Mouse (Mus musculus): ENCODE results near the gene Cox5a. TPM values are rescaled to one million over a fixed set of nuclear protein-coding genes. Genes with fewer than 3 reads are reported as not detected.

Cox5a gene
- polyA plus RNA-seq (2012) = 549 and 806 TPM in 2 replicates

DNA sequence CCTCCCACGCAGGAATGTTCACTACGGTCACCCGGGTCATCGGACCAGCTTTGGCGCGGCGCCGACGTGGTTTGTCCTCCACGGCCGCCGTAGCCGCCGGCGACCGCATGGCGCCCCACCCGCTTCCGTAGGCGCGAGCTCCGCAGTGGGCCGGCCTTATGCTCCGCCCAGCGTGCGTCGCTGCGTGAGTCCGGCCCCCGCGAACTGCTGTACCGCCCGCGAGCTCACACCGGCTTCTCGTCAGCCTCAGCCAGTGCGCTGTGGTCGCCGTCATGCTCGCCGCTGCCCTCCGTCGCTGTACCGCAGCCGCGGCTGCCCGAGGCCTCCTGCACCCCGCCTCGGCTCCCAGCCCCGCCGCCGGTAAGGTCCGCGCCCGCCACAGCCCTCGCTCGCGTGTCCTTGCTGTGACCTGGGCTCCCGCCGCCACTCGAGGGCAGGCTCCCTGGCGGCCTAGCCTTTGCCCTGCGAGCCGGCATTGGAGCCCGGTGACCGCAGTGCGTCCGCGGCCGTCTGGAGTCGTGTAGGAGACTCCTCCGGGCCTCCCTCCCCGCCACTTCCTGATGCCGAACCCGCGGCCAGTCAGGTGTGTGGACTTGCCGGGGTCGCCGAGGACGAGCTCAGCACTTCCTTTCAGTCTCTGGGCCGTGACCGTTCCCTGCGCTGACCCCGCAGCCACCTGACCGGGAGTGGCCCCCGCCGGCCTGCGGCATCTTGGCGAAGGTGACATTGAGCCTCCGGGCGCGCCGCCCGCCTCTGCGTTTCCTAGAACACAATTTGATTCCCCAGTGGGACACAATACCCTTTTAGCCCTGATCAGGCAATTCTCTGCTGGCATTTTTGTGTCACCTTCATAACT, at the start of gene Cox5a:
TSS of gene Cox5a (plus strand) at position 219 of the 856 bp plus-strand sequence.
- TF ChIP-seq GATA1 (IDR thresholded peaks at IDR 0.05; ENCODE audit: low read length) = no peak

DNA sequence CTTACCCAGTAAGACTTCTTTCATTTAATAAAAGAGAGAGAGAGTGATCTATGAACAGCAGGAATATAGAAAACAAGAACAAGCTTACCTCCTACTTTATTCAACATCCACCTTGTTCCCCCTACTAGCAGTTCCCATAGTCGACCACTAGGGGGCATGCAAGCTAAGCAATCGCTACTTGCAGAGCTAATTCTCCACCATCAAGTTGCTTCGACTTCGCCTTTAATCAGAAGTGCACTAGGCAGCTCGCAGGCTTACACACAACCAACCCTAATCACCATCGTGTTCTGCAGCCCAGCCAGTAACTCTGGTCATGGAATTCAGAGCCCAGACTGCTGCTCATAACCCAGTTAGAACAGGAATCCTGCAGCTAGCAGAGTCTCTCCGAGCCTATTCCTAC, 35.3 kb upstream of the Cox5a start:
- no peak for TF ChIP-seq GATA1 (IDR thresholded peaks at IDR 0.05; ENCODE audit: low read length)

DNA sequence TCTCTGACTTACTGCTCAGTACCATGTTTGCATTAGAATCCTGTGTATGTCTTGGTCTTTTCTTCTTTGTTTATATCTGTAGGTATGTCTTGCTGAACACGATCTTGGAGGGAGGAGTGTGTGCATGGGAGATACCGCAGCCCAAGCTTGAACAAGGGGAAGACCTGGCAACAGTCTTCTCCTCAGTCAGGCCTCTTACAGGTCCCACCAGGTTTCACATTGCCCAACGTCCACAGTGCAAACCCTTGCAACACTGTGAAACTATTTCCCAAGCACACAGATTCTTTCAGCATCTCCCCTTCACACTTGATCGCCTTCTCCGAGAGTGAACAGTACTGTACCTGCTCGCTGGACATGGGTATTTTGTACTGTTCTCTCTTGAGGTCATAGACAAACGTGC, 33.3 kb upstream of the Cox5a start:
- TF ChIP-seq GATA1 (IDR thresholded peaks at IDR 0.05; ENCODE audit: low read length) = no peak

DNA sequence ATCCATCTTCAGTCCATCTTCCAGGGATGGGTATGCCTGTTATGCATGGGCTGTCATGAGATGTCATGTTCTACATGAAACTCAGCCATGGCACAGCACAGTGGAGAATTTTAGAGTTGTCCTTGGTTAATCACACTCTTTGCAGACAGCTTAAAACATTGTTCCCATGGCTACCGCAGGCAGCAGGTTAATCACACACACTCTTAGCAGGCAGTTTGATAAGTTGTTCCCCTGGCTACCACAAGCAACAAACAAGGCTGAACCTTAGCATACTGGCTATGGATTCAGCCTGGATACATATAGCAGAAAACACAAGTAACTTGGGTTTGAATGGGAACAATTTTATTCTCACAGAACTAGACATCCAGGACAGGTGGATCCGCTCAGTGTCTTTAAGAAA, 27.5 kb upstream of the Cox5a start:
- TF ChIP-seq GATA1 (IDR thresholded peaks at IDR 0.05; ENCODE audit: low read length) = no peak

DNA sequence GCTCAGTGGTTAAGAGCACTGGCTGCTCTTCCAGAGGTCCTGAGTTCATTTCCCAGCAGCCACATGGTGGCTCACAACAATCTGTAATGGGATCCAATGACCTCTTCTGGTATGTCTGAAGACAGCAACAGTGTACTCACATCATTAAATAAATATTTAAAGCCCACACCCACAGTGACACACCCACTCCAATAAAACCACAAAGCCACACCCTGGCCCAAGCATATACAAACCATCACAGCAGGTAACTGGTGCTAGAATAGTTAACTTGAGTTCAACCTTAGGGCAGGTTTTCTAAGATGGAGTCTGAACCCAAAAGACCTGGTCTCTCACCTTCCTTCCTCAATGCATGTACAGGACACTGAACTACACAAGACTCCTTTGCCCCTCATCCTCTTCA, 26.1 kb upstream of the Cox5a start:
- no peak for TF ChIP-seq GATA1 (IDR thresholded peaks at IDR 0.05; ENCODE audit: low read length)

DNA sequence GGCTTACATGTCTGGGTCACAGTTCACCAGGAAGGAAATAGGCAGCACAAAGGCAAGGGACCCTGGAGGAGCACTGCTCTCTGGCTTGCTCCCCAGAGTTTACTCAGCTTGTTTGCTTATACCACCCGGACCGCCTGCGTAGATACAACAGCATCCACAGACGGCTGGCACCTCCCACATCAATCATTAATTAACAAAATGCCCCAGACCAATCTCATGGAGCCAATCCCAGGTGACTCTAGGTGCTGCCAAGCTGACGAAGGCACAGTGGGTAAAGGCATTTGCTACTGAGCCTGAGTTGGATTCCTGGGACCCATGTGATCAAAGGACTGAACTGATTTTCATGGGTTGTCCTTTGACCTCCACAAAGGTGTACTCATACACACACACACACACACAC, 23.8 kb upstream of the Cox5a start:
- TF ChIP-seq GATA1 (IDR thresholded peaks at IDR 0.05; ENCODE audit: low read length) = no peak

DNA sequence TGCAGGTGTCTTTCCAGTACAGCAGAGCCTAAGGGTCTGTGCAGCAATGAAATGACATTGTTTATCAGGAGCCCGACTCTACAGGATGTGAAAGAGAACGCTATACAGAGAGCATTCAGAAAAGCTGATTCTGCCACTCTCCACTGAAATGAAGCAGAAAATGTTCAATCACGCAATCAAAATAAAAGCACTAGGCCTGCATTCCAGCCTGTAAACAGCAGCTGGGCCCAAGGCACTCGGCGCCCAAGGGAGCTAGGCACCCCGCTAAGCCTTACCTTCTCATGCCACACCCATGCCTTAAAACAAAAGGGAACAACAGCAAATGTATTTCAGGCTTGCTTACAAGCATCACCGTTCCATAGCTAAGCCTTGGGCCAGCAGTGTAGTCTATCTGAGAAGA, 22.5 kb upstream of the Cox5a start:
- TF ChIP-seq GATA1 (IDR thresholded peaks at IDR 0.05; ENCODE audit: low read length) = no peak

DNA sequence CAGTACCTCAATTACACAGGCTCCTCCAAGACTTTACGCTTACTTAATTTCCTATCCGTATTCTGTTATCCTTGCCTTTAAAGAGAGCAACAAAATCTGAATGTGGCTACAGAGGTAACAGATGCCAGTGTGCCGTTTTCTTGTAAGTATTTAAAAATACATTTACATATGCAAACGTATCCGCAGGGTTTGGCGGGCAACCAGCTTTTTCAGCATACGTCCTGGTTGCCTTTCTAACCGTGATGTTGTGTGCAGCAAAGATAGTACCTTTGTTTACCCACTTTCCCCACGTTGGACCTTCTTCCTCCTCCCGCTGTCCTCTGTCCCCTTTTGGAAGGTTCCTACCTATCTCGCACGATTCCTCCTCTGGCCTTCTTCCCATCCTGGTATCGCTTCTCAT, 19.6 kb upstream of the Cox5a start:
- no peak for TF ChIP-seq GATA1 (IDR thresholded peaks at IDR 0.05; ENCODE audit: low read length)

DNA sequence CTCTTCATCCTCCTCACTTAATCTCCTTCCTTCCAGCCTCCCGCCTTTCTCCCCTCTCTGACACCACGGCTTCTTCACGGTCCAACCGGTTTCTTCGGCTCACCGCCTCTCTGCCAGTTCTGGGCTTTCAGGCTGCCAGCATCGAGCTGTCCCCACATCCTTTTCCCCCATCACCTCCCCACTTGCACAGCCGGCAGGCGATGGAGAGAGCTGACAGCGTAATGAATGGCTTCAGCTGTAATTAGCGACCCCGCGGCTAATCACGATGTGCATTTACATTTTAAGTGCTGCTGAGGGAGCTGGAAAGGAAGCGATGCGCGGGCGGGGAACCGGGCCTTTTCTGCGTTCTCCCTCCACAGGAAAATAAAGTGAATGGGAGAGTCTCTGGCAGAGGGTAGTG, 19.2 kb upstream of the Cox5a start:
- TF ChIP-seq GATA1 (IDR thresholded peaks at IDR 0.05; ENCODE audit: low read length) = no peak

DNA sequence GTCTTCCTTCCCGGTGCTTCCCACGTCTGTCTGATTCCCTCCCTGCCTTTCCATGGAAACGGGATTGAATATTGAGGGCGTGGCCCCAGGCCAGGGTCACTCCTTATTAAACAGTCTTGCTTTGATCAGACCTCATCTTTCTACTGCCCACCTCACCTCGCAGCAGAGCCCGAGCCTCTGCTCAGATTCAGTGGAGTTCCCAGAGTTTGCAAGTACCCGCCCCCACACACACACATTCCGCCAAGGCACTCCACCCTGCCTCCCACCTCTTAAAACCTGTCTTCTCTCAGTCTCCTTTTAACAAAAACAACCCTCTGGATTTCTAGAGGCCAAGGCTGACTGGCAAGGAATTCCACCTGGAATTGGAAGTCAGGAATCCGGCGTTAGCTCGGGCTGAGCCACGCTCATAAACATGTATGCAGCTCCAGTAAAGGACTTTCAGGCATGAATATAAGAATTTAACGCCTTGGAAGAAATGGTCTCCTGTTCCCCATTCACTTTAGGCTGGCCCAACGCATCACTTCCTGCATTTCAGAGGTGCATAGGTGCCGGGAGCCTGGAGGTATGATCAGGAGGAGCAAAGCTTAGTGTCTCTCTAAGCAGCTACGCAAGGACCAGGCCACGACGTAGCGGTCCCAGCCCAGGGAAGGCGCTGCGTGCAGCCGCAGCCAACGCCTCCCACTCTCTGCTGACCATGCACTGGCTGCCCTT, 18.0 kb upstream of the Cox5a start:
- TF ChIP-seq GATA1 (IDR thresholded peaks at IDR 0.05; ENCODE audit: low read length) = no peak

DNA sequence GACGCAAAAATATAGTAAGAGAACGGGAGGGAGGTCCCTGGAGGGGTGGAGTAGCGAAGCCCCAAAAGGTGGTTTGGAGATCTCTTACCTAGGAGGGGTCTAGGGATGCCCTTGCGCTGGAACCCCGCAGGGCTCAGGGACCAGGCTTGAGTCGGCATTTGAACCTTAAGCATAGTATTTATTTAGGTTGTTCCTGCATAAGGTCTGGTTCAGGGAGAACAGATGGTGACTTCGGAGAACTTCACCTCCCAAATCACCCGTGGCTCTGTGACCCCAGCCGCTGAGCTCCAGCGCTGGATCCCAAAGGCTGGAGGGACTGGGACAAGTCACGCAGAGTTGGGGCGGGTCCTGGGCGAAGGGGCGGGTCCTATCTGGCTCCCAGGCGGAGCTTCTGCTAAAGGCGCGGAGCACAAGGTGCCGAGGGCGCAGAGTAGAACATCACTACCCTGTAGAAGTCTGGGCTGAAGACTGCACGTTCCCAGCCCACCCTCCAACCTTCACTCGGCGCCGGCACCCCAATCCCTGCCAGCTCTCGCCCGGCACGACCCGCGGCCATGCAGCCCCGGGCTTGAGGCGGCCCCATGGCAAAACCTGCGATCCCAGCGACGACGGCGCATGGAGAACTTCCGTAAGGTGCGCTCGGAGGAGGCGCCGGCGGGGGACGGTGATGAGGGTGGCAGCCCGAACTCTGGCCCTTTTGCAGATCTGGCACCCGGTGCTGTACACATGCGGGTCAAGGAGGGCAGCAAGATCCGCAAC, 17.3 kb upstream of the Cox5a start, which contains the start of gene Rpp25:
TSS of gene Rpp25 (plus strand) at position 405 of the 759 bp plus-strand sequence.
- TF ChIP-seq GATA1 (IDR thresholded peaks at IDR 0.05; ENCODE audit: low read length) = no peak

DNA sequence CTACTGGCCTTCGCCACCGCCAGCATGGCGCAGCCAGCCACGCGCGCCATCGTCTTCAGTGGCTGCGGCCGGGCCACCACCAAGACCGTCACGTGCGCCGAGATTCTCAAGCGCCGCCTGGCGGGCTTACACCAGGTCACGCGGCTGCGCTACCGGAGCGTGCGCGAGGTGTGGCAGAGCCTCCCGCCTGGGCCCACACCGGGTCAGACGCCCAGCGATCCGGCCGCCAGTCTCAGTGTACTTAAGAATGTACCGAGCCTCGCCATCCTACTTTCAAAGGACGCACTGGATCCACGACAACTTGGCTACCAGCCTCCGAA, 16.7 kb upstream of the Cox5a start:
- TF ChIP-seq GATA1 (IDR thresholded peaks at IDR 0.05; ENCODE audit: low read length) = no peak

DNA sequence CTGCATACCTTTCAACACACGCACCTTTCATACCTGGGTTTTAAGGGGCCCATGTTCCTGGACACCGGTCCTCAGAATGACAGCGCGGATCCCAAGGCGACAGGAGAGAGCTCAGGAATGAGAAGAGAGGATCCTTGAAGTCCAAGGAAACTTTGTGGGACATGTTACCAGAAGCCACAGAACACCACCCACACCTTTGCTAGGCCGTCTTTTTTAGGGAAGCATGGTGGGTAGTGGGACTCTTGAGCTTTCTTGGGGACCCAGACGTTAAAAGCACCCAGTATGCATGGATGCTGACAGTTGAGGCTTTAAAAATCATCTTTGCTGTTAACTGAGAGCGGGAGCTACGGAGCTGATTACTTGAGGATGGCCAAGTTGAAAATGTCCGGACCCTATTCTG, 16.2 kb upstream of the Cox5a start:
- no peak for TF ChIP-seq GATA1 (IDR thresholded peaks at IDR 0.05; ENCODE audit: low read length)

DNA sequence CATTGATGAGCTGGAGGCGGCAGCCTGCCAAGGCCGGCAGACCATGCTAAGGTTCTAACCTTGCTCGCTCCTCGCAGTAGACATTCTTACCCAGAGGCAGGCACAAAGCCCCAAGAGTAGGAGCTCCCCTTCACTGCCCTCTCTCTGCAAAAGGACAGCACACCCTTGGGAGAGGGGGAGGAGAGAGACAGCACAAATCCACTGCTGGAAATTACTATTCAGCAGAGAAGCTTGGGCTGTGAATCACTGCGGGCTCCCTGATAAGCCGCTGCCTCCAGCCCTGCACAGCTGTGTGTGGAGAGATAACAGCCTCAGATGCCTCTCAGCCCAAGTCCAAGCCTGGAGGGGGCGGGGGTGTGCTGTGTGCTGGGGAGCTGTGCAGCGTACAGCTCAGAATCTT, 15.4 kb upstream of the Cox5a start:
- peak; percentile 89 for TF ChIP-seq GATA1 (IDR thresholded peaks at IDR 0.05; ENCODE audit: low read length)

DNA sequence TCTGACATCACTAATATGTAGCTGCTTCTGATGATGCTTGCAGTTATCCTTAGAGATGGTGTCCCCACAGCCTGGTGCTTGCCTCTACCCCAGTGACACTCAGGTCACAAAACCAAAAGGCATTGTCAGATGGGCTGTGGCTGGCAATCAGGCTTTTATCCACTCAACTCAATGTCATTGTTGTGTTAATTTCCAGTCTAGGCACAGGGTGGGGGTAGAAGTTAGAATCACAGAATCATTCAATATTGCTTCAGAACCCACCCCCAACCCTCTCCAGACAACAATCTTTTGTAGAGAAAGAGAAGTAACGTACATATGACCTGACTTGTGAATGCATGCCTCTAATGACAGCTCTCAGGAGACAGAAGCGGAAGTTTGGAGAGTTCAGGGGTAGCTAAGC, 10.5 kb upstream of the Cox5a start:
- no peak for TF ChIP-seq GATA1 (IDR thresholded peaks at IDR 0.05; ENCODE audit: low read length)

DNA sequence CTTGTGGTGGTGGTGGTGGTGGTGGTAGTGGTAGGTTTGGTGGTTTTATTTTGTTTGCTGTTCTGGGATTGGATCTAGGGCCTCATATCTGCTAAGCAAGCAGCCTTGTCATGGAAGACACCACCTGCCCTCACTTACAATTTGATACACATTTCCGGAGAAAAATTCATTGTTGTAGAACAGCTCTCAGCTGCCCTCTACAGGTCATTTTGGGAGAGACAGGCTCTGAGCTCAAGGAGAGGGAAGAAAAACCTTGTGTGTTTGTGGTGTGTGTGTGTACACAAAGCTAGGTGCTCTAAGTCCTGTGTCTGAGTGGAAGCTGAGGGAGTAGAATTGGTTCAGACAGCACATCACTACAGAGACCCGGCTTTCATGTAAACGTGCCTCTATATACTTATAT, 4.0 kb upstream of the Cox5a start:
- TF ChIP-seq GATA1 (IDR thresholded peaks at IDR 0.05; ENCODE audit: low read length) = no peak

Measured in G1E-ER4 (cell line).